Mouse (Mus musculus): Measurements from ENCODE around the gene Gm33543. TPM values are rescaled to one million over a fixed set of nuclear protein-coding genes. Genes with fewer than 3 reads are reported as not detected.

Gm33543 gene
- polyA plus RNA-seq, 1 experiment from 2014 or later: not detected

GRCm38 (mm10) chr10:95778622-95779021 is 64.1 kb downstream of the Gm33543 start:
- DNase-seq (ENCODE audit: low spot score): no peak

GRCm38 (mm10) chr10:95777701-95778320 is 64.9 kb downstream of the Gm33543 start:
- DNase-seq (ENCODE audit: low spot score): no peak

DNA sequence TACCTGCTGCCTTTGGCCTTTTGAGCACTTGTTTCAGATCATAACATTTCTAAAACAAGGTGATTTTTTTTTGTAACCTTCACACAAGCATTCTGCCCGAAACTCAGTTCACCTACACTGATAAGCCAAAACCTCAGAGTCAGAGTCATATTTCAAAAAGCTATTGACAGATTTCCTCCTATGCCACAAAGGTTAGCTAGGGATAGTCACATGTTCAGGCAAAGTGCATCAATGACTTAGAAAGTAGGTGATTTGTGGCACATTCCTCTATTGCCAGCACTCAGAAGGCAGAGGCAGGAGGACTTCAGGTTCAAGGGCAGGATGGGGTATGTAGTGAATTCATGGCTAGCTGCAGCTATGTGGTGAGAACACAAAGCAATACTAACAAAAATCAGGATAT is 65.7 kb downstream of the Gm33543 start:
- no peak for DNase-seq (ENCODE audit: low spot score)

- DNase-seq (ENCODE audit: low spot score): no peak
Observed at GRCm38 (mm10) chr10:95774856-95775255, 67.9 kb downstream of the Gm33543 start.

- no peak for DNase-seq (ENCODE audit: low spot score)
Observed at GRCm38 (mm10) chr10:95774001-95774628, 68.6 kb downstream of the Gm33543 start.

Other genes starting within 250 kb of the Gm33543 start
- not detected in 2 replicates for gene Anapc15-ps, start 169.5 kb downstream of the Gm33543 start, polyA plus RNA-seq (2015; fragmentation: Nextera tagmentation; extraction: Ambion mirVana)
- gene Eea1, start 97.7 kb upstream of the Gm33543 start, polyA plus RNA-seq (2015; fragmentation: Nextera tagmentation; extraction: Ambion mirVana): 6.2 and 8.0 TPM in 2 replicates